Mouse (Mus musculus) thymus, adult 2 months (tissue): ENCODE measurements around the gene Prelid3b.

Experiments
- CTCF ChIP-seq: fragments of 200-500 bp; IDR thresholded peaks from 2 replicates; pipeline ENCODE4 v1.5.1; 2012; ENCODE audit warnings: mild to moderate bottlenecking, control low read depth, low read length, moderate library complexity, borderline replicate concordance; ENCODE audit not compliant: control insufficient read depth, poor library complexity, insufficient read depth; ENCODE audit errors: extremely low read depth
- POLR2A ChIP-seq: fragments of 200-500 bp; IDR thresholded peaks from 2 replicates; pipeline ENCODE4 v1.6.1; 2012; ENCODE audit warnings: mild to moderate bottlenecking, low read length, control low read depth, moderate library complexity; ENCODE audit not compliant: control insufficient read depth, poor library complexity, insufficient read depth; ENCODE audit errors: extremely low read depth

GRCm38 (mm10) chr2:174442460-174442859, 30.4 kb downstream of the Prelid3b start:
- TF ChIP-seq CTCF, result no peak
- TF ChIP-seq POLR2A, result no peak
